Mouse (Mus musculus) bone marrow, adult 2 months (tissue): ENCODE measurements around the gene Arid1b.

Experiments
- CTCF ChIP-seq: fragments of 200-500 bp; IDR thresholded peaks from 2 replicates; pipeline ENCODE4 v1.5.1; 2011; ENCODE audit warnings: low read length, control low read depth; ENCODE audit not compliant: control insufficient read depth, insufficient read depth
- POLR2A ChIP-seq: fragments of 200-500 bp; IDR thresholded peaks from 2 replicates; pipeline ENCODE4 v1.6.1; 2011; ENCODE audit warnings: low read depth, mild to moderate bottlenecking, control low read depth, low read length, borderline replicate concordance; ENCODE audit not compliant: control insufficient read depth

DNA sequence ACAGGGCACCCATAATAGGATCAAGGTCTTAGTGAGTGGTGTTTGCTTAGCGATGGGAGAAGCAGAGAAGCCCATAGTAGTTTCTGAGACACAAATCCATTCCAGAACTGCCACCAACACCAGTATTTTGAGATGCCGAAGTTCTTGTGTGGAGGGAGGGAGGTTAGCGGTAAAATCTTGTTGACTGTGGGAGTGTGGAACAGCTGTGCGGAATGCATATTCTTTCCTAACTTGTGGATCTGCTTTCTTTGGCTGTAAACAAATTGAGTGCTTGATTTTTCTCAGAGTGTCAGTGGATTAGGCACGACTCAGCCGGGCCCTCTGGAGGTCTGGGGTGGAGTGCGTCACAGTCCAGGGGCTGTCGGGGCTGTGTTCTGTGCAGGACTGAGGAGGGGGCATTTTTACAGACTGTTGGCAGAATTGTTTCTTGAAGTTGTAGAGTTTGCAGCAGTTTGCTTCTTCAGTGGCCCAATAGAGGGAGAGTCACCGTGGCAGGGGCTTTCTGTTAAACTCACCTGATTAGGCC is 27.9 kb downstream of the Arid1b start:
- no peak for TF ChIP-seq POLR2A
- TF ChIP-seq CTCF: no peak
